Mouse (Mus musculus) CH12.LX (cell line): ENCODE data around the gene Dlk2.

Experiments used
- TBP ChIP-seq: conservative IDR thresholded peaks from 2 replicates; pipeline ENCODE4 v1.6.1; 2011; ENCODE audit warnings: low read depth, low read length, improper control_type of control experiment
- ZKSCAN1 ChIP-seq: IDR thresholded peaks from 2 replicates; pipeline ENCODE4 v1.6.1; 2012; ENCODE audit warnings: low read depth, inconsistent platforms, low read length, improper control_type of control experiment, borderline replicate concordance
- ZNF384 ChIP-seq: IDR thresholded peaks from 2 replicates; pipeline ENCODE4 v1.6.1; 2012; ENCODE audit warnings: low read depth, low read length, improper control_type of control experiment, inconsistent platforms

DNA sequence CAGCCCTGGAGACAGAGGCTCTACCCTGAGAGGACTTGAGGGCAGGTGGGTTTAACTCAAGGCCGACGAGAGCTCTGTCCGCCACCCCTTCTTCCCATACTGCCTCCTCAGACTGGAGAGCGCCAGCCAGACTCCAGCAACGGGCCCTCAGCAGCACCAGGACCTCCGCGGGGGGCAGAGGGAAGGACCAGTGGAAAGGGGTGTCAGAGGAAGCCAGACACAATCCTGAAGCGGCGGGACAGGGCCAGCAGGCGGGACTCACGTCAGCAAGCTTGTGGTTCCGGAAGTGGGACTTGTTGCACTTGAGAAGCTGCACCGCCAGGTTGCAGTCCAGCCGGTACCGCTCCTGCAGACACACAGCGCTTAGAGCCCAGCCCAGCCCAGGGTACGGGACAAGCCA, 37.5 kb upstream of the Dlk2 start:
- no peak for TF ChIP-seq ZKSCAN1
- TF ChIP-seq ZNF384, result no peak
- no peak for TF ChIP-seq TBP
